ENCODE assay signal across 14 mouse cellular contexts in the genomic region with DNA sequence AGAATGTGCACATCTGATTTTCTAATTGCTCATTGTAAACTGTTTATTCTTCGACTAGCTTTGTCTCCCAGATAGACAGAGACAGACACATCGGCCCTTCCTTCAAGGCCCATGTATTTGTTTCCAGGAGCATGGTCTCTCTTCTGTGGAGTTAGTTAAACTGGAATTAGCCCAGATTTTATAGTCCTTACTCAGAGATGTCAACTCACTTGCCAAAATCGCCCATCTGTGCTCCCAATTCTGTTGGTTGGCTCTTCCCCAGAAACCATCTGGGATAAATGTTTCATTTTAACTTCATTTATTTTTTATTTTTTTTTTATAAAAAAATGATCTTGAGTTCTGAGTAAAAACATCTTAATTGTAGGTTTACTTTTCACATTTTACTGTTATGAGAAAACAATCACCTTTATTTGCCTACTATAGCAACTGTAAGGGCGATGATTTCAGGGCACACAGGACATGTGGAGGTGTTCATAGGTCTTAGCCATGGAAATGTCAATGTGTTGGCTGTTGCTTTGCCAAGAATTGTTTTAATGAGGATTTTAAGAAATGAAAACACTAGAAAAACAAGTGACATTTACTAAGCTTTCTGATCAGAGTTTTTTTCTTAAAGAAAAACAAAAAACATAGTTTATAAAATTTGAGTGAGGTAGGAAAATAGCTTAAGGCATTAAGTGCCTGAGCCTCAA. TPM values are rescaled to one million over a fixed set of nuclear protein-coding genes. Genes with fewer than 3 reads are reported as not detected.
DNase-seq lines count a peak whose midpoint lies in the region; ATAC-seq and TF ChIP-seq lines count a peak whose summit lies in the region.
"Had no signal": no experiment of that assay in that cellular context is flagged by ENCODE, and none has a peak within 500 bp of the region (broad histone marks: within the 10 kb centered on the region; RNA-seq: fewer than 3 reads in every experiment).

No protein-coding gene starts in this region.

- 89% methylated on average over 4 of the region's 4 CpGs for WGBS in midbrain, postnatal 0 days
- WGBS in midbrain, embryonic 10.5 days: 91% methylated on average over 4 of the region's 4 CpGs

- no peak overlapping the region for H3K9ac ChIP-seq in midbrain, postnatal 0 days (replicated peaks; ENCODE audit: low read length, poor library complexity, severe bottlenecking)
- H3K9ac ChIP-seq: heart, embryonic 15.5 days had no signal

- no peaks in the 10 kb centered on the region for H3K4me1 ChIP-seq in midbrain, postnatal 0 days (ENCODE audit: insufficient read depth, low read length)
- H3K4me1 ChIP-seq in midbrain, embryonic 10.5 days: no peaks in the 10 kb centered on the region
- H3K4me1 ChIP-seq: heart, embryonic 15.5 days had no signal

- no peak for ATAC-seq in midbrain, postnatal 0 days (ENCODE audit: low FRiP score)

- H3K36me3 ChIP-seq in midbrain, postnatal 0 days (ENCODE audit: insufficient read depth, low read length): no peaks in the 10 kb centered on the region
- H3K36me3 ChIP-seq in midbrain, embryonic 10.5 days: no peaks in the 10 kb centered on the region
- H3K36me3 ChIP-seq: heart, embryonic 15.5 days had no signal

- no peak overlapping the region for H3K4me2 ChIP-seq in midbrain, postnatal 0 days (ENCODE audit: low read depth, low read length, poor library complexity, severe bottlenecking)
- H3K4me2 ChIP-seq: heart, embryonic 15.5 days had no signal

- peak; percentile 38 for DNase-seq in midbrain, postnatal 0 days (ENCODE audit: low spot score)
- no peak for DNase-seq in midbrain, embryonic 10.5 days (ENCODE audit: low spot score)
- DNase-seq in cerebellum, adult 9-11 months: peak; percentile 76
- peak; percentile 28 to 49 for DNase-seq in layer of hippocampus, postnatal 10 days (ENCODE audit: low spot score in 2 of 2)
- DNase-seq in telencephalon, adult 2 months (ENCODE audit: low read depth, low spot score): peak; percentile 51
- no peak for DNase-seq in spleen, adult 12 weeks (ENCODE audit: low spot score)
- DNase-seq in adrenal gland, postnatal 36 days: no peak
- DNase-seq: embryo, embryonic 11 days; kidney, adult 11 months; lung, postnatal 14 days; thymus, postnatal 36 days had no signal

- H3K9me3 ChIP-seq in midbrain, postnatal 0 days (ENCODE audit: low read length): no peaks in the 10 kb centered on the region
- H3K9me3 ChIP-seq in midbrain, embryonic 10.5 days (replicated peaks): no peaks in the 10 kb centered on the region
- H3K9me3 ChIP-seq: heart, embryonic 15.5 days had no signal

- no peak for TF ChIP-seq CTCF in midbrain, postnatal 0 days (IDR thresholded peaks at IDR 0.05)

- H3K4me3 ChIP-seq in midbrain, postnatal 0 days (ENCODE audit: low read depth, low read length): no peak overlapping the region
- no peak overlapping the region for H3K4me3 ChIP-seq in midbrain, embryonic 10.5 days
- H3K4me3 ChIP-seq: heart, embryonic 15.5 days; myocyte had no signal

- H3K27me3 ChIP-seq in midbrain, postnatal 0 days (ENCODE audit: insufficient read depth, low read length): no peaks in the 10 kb centered on the region
- H3K27me3 ChIP-seq in midbrain, embryonic 10.5 days (ENCODE audit: low read depth, poor library complexity, severe bottlenecking): no peaks in the 10 kb centered on the region
- H3K27me3 ChIP-seq: heart, embryonic 15.5 days had no signal

- H3K27ac ChIP-seq in midbrain, postnatal 0 days (ENCODE audit: low read depth, low read length): no peak overlapping the region
- H3K27ac ChIP-seq in midbrain, embryonic 10.5 days (replicated peaks): no peak overlapping the region
- H3K27ac ChIP-seq: heart, embryonic 15.5 days had no signal

RNA-seq across cellular contexts. Expression of a gene that starts 17.8 kb away (rescaled TPM):
- total RNA-seq in midbrain, postnatal 0 days (2014; rRNA removed): 4.9 and 5.6 TPM in 2 replicates
- polyA plus RNA-seq in midbrain, postnatal 0 days (2015; fragmentation: Nextera tagmentation; extraction: Ambion mirVana): 7.8 and 8.2 TPM in 2 replicates
- polyA plus RNA-seq in midbrain, embryonic 10.5 days (2016; fragmentation: Nextera tagmentation; extraction: Ambion mirVana): 68.6 and 91.4 TPM in 2 replicates
- 1 to 10 TPM; 3.9 to 4.2 TPM for total RNA-seq in layer of hippocampus, postnatal 10 days (2021)
- total RNA-seq in adrenal gland, postnatal 36 days (2021): 10 to 100 TPM; 16.6 to 22.6 TPM
- polyA plus RNA-seq: myocyte had no signal

RNA-seq across cellular contexts. Expression of a gene that starts 24.0 kb away (rescaled TPM):
- not detected in 2 replicates for total RNA-seq in midbrain, postnatal 0 days (2014; rRNA removed)
- polyA plus RNA-seq in midbrain, postnatal 0 days (2015; fragmentation: Nextera tagmentation; extraction: Ambion mirVana): not detected in 2 replicates
- not detected in 2 replicates for polyA plus RNA-seq in midbrain, embryonic 10.5 days (2016; fragmentation: Nextera tagmentation; extraction: Ambion mirVana)
- 1 to 10 TPM; 2.1 to 3.4 TPM for total RNA-seq in layer of hippocampus, postnatal 10 days (2021)
- not detected for total RNA-seq in adrenal gland, postnatal 36 days (2021)
- total RNA-seq: adrenal gland, adult 18-20 months had no signal
- polyA plus RNA-seq: myocyte had no signal

Comparison
In these comparisons a context has a peak if more than half of its experiments do, and no peak if none do; other contexts are left out.
1. DNase-seq: peak in midbrain, postnatal 0 days (single experiment), cerebellum, adult 9-11 months (single experiment), layer of hippocampus, postnatal 10 days (2 of 2) and telencephalon, adult 2 months (single experiment); none in midbrain, embryonic 10.5 days (single experiment), spleen, adult 12 weeks (single experiment) and adrenal gland, postnatal 36 days (0 of 2).